Mouse (Mus musculus): ENCODE measurements around the gene Fezf1. TPM values are rescaled to one million over a fixed set of nuclear protein-coding genes. Genes with fewer than 3 reads are reported as not detected.

Gene Fezf1
- not detected for polyA plus RNA-seq (2014; fragmentation: Illumina TruSeq; extraction: RNeasy Lipid Tissue Mini Kit (QIAGEN cat#74804); ENCODE audit: low replicate concordance)

DNA sequence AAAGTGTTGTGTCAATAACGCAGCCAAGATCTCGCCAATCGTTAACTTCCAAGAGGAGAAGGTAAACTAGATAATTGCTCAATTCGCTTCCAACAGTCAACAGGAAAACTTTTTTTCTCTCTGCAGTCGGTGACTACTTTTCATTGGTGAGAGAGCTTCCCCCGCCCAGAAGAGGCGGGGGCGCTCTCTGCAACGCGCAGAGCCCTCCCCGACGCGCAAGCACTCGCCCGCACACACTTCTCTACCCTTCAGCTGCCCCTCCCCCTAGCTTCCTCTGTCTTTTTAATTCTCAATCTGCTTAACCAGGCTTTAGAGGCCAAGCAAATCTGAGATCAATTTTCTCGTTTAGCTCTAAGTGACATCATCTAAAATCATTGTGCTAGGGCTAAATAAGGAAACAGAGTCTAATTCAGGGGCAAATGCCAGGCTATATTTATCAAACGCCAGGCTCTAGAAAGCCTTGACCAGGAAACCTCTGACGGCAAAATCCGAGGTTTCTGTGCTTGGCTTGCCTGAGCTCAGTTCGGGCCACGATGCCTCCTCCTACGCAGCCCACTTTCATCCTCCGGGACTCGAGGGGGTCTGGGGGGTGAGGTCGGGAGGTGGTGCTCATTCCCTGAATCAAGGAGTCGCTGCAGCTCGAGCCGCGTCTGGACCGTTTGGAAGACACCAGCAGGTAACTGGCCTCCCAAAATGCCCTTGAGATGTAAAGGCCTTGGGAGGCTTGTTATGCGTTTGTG is at the start of gene Fezf1:
Gene Fezf1, minus strand, starts transcription at position 50 of the 740 bp plus-strand sequence.

Other genes with a start within 250 kb of the Fezf1 start
- gene Aass, start 115.4 kb downstream of the Fezf1 start, polyA plus RNA-seq (2014; fragmentation: Illumina TruSeq; extraction: RNeasy Lipid Tissue Mini Kit (QIAGEN cat#74804); ENCODE audit: low replicate concordance) = 1.0 TPM